Mouse (Mus musculus) olfactory bulb, adult 2 months (tissue): ENCODE results near the gene A930033H14Rik.

Source experiments
- CTCF ChIP-seq: fragments of 200-500 bp; IDR thresholded peaks from 2 replicates; pipeline ENCODE4 v1.5.1; 2012; ENCODE audit warnings: low read depth, mild to moderate bottlenecking, low read length, moderate library complexity; ENCODE audit not compliant: insufficient read depth
- POLR2A ChIP-seq: fragments of 200-500 bp; IDR thresholded peaks from 2 replicates; pipeline ENCODE4 v1.6.1; 2012; ENCODE audit warnings: mild to moderate bottlenecking, low read depth, low read length, moderate library complexity; ENCODE audit not compliant: insufficient read depth

DNA sequence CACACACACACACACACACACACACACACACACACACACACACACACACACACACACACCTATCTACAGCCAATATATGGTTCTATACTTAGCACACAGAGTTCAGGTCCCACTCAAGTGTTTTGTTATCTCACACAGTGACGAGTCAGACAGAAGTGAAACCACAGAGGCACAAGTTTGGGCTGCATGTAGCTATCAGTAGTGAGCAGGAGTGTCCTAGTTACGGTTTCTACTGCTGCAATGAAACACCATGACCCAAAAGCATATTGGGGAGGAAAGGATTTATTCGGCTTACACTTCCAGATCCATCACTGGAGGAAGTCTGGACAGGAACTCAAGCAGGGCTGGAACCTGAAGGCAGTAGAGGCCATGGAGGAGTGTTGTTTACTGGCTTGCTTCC is 9.1 kb upstream of the A930033H14Rik start:
- TF ChIP-seq CTCF (no peak), POLR2A (no peak)
